Mouse (Mus musculus) stomach, embryonic 14.5 days (tissue): ENCODE measurements around the gene Fasn. TPM values are rescaled to one million over a fixed set of nuclear protein-coding genes. Genes with fewer than 3 reads are reported as not detected.

ENCODE experiments used
- ATAC-seq: fragments of 200-750 bp; cut with Nextera tagmentation; 2 replicates; pipeline ENCODE4 v1.8.0; 2017; ENCODE audit warnings: low read depth, moderate TSS enrichment; ENCODE audit not compliant: insufficient number of reproducible peaks, insufficient read depth, low FRiP score
- H3K27ac ChIP-seq: fragments of 300-500 bp; sonication (generic); 2 replicates; pipeline ENCODE4 v1.5.1; 2014; ENCODE audit warnings: mild to moderate bottlenecking, low read length, moderate library complexity, mixed read lengths
- H3K27me3 ChIP-seq: fragments of 300-500 bp; sonication (generic); 2 replicates; pipeline ENCODE4 v1.6.1; 2014; ENCODE audit warnings: low read length, control low read depth, mixed read lengths; ENCODE audit not compliant: control insufficient read depth, insufficient read depth
- H3K36me3 ChIP-seq: fragments of 300-500 bp; sonication (generic); 2 replicates; pipeline ENCODE4 v1.6.1; 2014; ENCODE audit warnings: mild to moderate bottlenecking, control low read depth, low read length, moderate library complexity, mixed read lengths; ENCODE audit not compliant: control insufficient read depth, insufficient read depth
- H3K4me1 ChIP-seq: fragments of 300-500 bp; sonication (generic); 2 replicates; pipeline ENCODE4 v1.6.1; 2014; ENCODE audit warnings: low read length, control low read depth, mixed read lengths; ENCODE audit not compliant: control insufficient read depth, insufficient read depth
- H3K4me2 ChIP-seq: fragments of 300-500 bp; sonication (generic); replicated peaks from 2 replicates; pipeline ENCODE4 v1.6.1; 2014; ENCODE audit warnings: low read depth, low read length, control low read depth
- H3K4me3 ChIP-seq: fragments of 300-500 bp; sonication (generic); 2 replicates; pipeline ENCODE4 v1.5.1; 2014; ENCODE audit warnings: low read depth, low read length, control low read depth
- H3K9ac ChIP-seq: fragments of 300-500 bp; sonication (generic); replicated peaks from 2 replicates; pipeline ENCODE4 v1.6.1; 2014; ENCODE audit warnings: low read depth, mild to moderate bottlenecking, control low read depth, low read length, moderate library complexity, mixed read lengths
- H3K9me3 ChIP-seq: fragments of 300-500 bp; sonication (generic); 2 replicates; pipeline ENCODE4 v1.6.1; 2016; ENCODE audit warnings: low read depth, low read length, control low read depth; ENCODE audit not compliant: control insufficient read depth
- WGBS: fragments of 180-500 bp; shearing (Covaris S2); extraction: QIAGEN DNeasy Blood & Tissue Kit; methylation state at CpG from one replicate; pipeline ENCODE4 v1.1.7; 2014; 5-methylcytosine and 5-hydroxymethylcytosine counted together
- polyA plus RNA-seq: library from polyadenylated mRNA; unstranded; fragments of >200 nt; fragmentation: Nextera tagmentation; extraction: Ambion mirVana; gene quantifications from 2 replicates; pipeline ENCODE4 v1.2.1, GENCODE M21; 2014

Fasn gene
- polyA plus RNA-seq, 1 experiment from 2014 or later: 70.9 TPM

DNA sequence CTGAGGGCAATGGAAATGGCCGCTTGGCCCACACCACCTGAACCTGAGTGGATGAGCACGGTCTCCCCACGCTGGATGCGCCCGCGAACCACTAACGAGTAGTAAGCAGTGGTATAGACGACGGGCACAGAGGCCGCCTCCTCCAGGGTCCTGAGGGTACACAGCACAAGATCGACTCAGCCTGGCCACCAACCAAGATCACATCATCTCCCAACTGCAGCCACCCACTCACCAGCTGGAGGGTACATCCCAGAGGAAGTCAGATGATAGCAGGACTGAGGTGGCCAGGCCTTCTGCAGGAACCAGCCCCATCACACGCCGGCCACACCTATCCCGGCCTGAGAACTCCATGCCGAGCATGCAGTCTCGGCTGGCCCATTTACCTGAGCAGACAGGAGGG is 12.3 kb downstream of the Fasn start:
- Histone ChIP-seq H3K9ac (no peak overlapping the region), H3K4me1 (no peaks in the 10 kb centered on the region), H3K27me3 (no peaks in the 10 kb centered on the region), H3K4me3 (no peak overlapping the region), H3K9me3 (no peaks in the 10 kb centered on the region), H3K27ac (no peak overlapping the region), H3K4me2 (no peak overlapping the region), H3K36me3 (peaks cover 99% of the 10 kb centered on the region)
- WGBS: 94% methylated on average over 16 of the region's 16 CpGs
- ATAC-seq: no peak

DNA sequence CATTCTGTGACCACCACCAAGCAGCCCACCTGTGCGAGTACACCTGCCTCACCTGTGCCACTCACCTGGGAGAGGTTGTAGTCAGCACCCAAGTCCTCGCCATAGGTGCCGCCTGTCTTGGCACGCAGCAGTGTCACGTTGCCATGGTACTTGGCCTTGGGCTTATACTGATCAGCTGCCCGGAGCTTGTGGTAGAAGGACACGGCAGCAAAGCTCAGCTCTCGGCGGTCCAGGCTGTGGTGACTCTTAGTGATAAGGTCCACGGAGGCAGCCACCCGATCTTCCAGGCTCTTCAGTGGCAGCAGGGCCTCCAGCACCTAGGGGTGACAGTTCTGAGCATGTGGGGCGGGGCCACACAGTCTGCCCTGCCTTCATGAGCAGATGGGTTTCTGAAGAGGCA is 16.3 kb downstream of the Fasn start:
- Histone ChIP-seq H3K4me2 (no peak overlapping the region), H3K4me3 (no peak overlapping the region), H3K27me3 (no peaks in the 10 kb centered on the region), H3K9me3 (no peaks in the 10 kb centered on the region), H3K9ac (no peak overlapping the region), H3K27ac (no peak overlapping the region), H3K36me3 (peaks cover 77% of the 10 kb centered on the region), H3K4me1 (no peaks in the 10 kb centered on the region)
- whole genome bisulfite sequencing: 91% methylated on average over 12 of the region's 12 CpGs
- no peak for ATAC-seq

DNA sequence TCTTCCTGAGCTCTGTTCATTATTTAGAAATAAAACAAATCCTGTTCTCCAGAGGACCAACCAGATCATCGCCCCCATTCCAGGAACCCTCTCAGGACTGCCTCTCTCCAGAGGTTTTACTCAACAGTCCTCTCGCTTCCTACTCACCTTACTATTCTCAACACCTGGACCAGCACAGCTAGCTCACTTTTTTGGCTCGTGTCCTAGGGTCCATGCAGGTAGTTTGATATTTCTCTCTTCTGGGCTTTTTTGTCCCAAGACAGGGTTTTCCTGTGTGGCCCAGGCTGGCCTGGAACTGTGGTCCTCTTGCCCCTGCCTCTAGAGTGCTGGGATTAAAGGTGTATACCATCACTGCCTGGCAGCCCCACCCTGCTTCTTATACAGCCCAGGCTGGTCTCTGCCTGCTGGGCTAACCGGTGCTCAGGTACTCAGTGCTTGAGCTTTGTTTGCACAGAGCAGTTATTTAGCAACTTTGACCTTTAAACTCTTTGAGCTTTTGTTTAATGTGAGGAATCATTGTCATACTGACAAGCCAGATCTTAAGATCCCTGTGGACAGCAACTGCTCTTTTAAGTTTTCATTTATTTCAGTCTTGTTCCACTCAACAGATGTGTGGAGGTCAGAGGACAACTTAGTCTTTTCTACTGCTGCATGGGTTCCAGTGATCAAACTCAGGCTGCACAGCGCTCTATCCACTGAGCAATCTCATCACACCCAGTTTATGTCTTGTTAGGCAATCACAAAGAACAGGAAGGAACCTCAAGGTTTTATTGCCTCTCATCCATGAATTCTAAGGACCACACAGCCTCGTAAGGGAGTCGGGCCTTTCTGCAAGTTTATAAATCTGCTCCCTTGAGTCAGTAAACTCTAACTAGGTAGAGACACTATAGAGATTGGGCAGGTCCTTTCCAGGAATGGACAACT is 18.7 kb downstream of the Fasn start:
- Histone ChIP-seq H3K36me3 (peaks cover 54% of the 10 kb centered on the region), H3K4me2 (no peak overlapping the region), H3K27ac (no peak overlapping the region), H3K4me3 (no peak overlapping the region), H3K9me3 (no peaks in the 10 kb centered on the region), H3K27me3 (no peaks in the 10 kb centered on the region), H3K9ac (no peak overlapping the region), H3K4me1 (no peaks in the 10 kb centered on the region)
- WGBS: 87% methylated on average over 7 of the region's 7 CpGs
- ATAC-seq: no peak; the same call in 1 of the 2 replicates

DNA sequence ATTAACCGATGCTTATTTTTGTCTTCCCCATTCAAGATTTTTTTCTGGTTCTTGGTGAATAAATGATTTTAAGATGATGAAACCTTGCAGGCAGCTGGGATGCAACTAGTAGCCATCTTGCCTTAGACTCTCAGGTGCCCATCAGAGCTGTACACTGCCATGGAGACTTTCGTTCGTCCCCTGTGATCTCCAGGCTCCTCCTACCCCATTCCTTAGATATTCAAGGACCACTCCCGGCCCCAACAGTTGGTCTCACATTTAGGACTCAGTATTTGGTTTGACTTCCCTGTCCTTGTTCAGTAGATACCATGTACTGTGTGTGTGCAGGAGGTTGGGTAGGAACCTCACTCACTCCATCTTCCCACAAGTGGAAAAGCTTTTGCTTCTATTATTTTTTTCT is 19.6 kb downstream of the Fasn start:
- Histone ChIP-seq H3K36me3 (peaks cover 46% of the 10 kb centered on the region), H3K4me3 (no peak overlapping the region), H3K27ac (no peak overlapping the region), H3K4me1 (0 out of 2 replicates have a peak, but pooled peaks cover 6% of the 10 kb centered on the region), H3K27me3 (no peaks in the 10 kb centered on the region), H3K9me3 (no peaks in the 10 kb centered on the region), H3K4me2 (no peak overlapping the region), H3K9ac (no peak overlapping the region)
- 68% methylated on average over 4 of the region's 4 CpGs for WGBS
- ATAC-seq: no peak

DNA sequence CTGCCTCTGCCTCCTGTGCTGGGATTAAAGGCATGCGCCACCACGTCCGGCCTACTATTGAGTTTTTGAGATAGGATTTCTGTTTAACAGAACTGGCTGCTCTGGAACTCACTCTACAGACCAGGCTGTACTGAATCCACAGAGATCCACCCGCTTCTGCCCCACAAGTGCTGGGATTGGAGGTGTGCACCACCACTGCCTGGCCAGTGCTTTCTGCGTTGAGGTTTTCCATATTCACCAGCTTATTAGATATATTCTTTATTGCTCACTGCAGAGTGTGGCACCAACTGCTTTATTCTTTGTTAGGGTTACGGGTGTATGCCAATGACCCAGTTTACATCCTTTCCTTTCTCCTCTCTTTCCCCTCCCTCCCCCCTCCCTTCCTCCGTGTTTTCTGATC is 20.1 kb downstream of the Fasn start:
- Histone ChIP-seq H3K9ac (no peak overlapping the region), H3K27me3 (no peaks in the 10 kb centered on the region), H3K4me1 (0 out of 2 replicates have a peak, but pooled peaks cover 6% of the 10 kb centered on the region), H3K4me2 (no peak overlapping the region), H3K9me3 (no peaks in the 10 kb centered on the region), H3K27ac (no peak overlapping the region), H3K36me3 (peaks cover 41% of the 10 kb centered on the region), H3K4me3 (no peak overlapping the region)
- ATAC-seq: no peak
- WGBS: 73% methylated on average over 7 of the region's 7 CpGs

DNA sequence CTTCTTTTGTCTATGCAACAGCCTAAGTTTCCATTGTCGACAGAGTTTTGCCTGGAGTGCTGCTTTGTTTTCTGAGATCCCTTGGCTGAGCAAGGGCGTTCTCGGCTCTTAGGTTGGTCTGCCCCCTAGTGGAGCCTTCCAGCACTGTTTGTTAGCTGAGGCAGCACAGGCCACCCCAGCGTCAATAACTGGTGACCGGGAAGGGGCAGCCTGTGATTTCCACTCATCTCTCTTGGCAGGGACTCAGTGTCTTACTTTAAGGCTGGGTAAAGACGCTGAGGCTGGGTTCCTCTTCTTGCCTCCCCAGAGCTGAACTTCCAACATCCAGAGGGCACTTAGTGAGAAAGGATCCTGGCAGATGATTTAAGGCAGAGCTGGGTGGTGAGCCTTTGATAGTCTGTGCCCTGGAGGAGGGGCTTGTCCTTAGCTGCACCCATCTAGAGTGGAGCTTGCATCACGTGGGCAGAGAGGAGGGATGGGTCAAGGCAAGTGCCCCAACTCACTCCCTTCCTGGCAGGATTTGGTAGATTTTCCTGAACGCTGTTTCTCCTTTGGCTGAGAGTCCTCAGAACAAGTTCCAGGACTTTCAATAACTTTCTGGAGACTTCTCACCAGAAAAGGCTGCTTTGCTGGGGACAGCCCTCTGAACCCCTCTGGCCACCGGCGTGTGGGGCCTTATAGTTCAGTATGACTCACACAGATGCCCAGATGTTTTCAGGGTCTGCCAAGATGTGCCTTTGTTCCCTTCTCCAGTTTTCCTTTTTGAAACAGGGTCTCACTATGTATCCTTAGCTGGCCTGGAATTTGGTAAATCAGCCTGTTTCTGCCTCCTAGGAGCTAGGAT is 24.1 kb downstream of the Fasn start:
- 13% methylated on average over 10 of the region's 10 CpGs for WGBS
- no peak overlapping the region; the same call in 1 of the 2 replicates for H3K9ac ChIP-seq
- no peak overlapping the region for H3K27ac ChIP-seq
- H3K36me3 ChIP-seq: 0 out of 2 replicates have a peak, but pooled peaks cover 2% of the 10 kb centered on the region
- no peak overlapping the region for H3K4me2 ChIP-seq
- ATAC-seq: peak; percentile 78
- no peaks in the 10 kb centered on the region for H3K27me3 ChIP-seq
- H3K9me3 ChIP-seq: no peaks in the 10 kb centered on the region
- peaks cover 12% of the 10 kb centered on the region for H3K4me1 ChIP-seq
- H3K4me3 ChIP-seq: no peak overlapping the region

DNA sequence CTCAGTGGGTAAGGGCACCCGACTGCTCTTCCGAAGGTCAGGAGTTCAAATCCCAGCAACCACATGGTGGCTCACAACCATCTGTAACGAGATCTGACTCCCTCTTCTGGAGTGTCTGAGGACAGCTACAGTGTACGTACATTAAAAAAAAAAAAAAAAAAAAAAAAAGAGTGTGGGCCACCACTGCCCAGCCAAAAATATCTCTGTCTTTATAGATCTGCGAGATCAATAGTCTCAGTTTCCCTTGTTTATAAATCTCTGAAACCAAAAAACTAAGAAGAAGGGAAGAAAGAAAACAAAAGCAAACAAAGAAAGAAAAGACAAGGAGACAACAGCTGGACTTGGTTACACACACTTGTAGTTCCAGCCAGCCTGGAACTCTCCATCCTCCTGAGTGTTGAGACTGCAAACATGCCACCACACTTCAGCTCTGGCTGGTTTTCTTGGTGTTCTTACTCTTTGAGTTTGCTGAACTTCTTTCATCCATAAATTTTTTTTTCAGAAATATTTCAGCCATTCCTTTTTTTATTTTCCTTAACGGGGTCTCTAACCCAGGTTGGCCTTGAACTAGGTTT is 24.9 kb downstream of the Fasn start:
- no peak overlapping the region for H3K4me2 ChIP-seq
- no peak overlapping the region for H3K4me3 ChIP-seq
- no peaks in the 10 kb centered on the region for H3K9me3 ChIP-seq
- H3K36me3 ChIP-seq: peaks cover under 1% of the 10 kb centered on the region; the same call in 1 of the 2 replicates
- ATAC-seq: no peak
- no peaks in the 10 kb centered on the region for H3K27me3 ChIP-seq
- no peak overlapping the region for H3K9ac ChIP-seq
- H3K4me1 ChIP-seq: peaks cover 17% of the 10 kb centered on the region
- 66% methylated on average over 6 of the region's 6 CpGs for WGBS
- H3K27ac ChIP-seq: no peak overlapping the region

DNA sequence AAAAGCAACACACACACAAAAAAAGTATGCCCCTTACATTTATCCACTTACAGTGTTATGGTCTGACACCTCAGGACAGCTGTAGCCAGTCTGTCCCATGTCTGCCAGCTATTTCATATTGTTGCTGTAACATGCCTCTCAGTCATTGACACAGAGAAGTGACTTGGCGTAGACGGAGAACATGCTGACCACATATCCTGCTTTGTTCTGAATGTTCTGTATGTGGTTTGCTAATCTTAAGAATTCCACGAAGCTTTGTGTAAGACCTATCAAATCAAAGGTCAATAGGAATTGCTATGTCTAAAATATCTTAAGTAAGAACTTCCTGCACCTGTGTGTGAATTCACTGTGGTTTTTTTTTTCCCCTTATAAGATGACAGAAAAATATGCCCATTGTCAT is 26.1 kb downstream of the Fasn start:
- peaks cover 17% of the 10 kb centered on the region for H3K4me1 ChIP-seq
- peaks cover 8% of the 10 kb centered on the region; the same call in 1 of the 2 replicates for H3K36me3 ChIP-seq
- no peaks in the 10 kb centered on the region for H3K9me3 ChIP-seq
- no peak overlapping the region for H3K4me3 ChIP-seq
- H3K27me3 ChIP-seq: no peaks in the 10 kb centered on the region
- H3K27ac ChIP-seq: no peak overlapping the region
- no peak for ATAC-seq
- no peak overlapping the region for H3K4me2 ChIP-seq
- WGBS: 86% methylated on average over 3 of the region's 3 CpGs
- no peak overlapping the region for H3K9ac ChIP-seq
